Mouse (Mus musculus): ENCODE results near the gene Clock.

- no peak for TF ChIP-seq GATA1 (IDR thresholded peaks at IDR 0.05; ENCODE audit: low read length)
- TF ChIP-seq TAL1 (IDR thresholded peaks at IDR 0.05; ENCODE audit: low read length): no peak
Observed at GRCm38 (mm10) chr5:76250948-76251347, 53.6 kb downstream of the Clock start.

Data from erythroblast, embryonic 14.5 days (primary cell).